Mouse (Mus musculus): ENCODE results near the gene Actbl2.

The Actbl2 gene

GRCm38 (mm10) chr13:111254713-111255112, at the start of gene Actbl2:
Gene Actbl2 (plus strand): TSS chr13:111255013.
- DNase-seq, result no peak

- DNase-seq, result peak; percentile 11
These were observed 44.0 kb upstream of the Actbl2 start for GRCm38 (mm10) chr13:111210649-111211378.

DNA sequence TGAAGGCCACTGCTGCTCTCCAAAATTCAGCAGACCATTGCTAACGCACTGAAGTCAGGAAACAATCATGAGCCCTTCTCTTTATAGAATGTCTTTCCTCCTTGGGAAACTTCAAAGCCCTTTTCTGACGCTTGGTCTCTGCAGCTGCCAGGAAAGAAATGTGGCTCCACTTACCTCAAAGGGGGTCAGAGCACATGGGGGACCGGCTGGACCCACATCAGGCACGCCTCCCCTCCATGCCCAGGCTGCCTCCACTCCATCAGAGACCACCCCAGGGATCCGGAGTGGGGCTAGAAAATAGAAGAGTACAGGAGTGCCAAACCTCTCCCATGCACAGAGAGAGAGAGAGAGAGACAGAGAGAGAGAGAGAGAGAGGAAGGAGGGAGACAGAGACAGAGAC, 26.0 kb upstream of the Actbl2 start:
- DNase-seq, result no peak

DNA sequence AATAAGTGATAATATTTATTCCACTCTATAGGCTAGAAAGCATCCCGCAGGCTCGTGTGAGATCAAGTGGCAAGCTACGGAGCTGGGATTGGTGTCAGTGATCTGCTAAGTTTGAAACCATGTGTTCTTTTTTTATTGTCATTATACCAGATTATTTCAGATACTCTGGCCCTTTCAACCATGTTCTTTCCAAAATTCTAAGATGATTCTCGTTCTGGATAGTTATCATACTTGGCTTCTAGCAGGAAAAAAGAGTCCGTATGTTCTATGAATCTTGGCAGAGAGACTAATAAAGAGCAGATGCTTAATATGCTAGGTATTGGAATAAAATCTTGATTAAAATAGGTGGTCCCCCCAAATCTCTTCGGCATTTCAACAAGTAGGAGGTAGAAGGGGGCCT, 25.3 kb upstream of the Actbl2 start:
- DNase-seq, result no peak

GRCm38 (mm10) chr13:111232416-111232815, 22.4 kb upstream of the Actbl2 start:
- DNase-seq, result no peak

- no peak for DNase-seq
These were observed 21.5 kb upstream of the Actbl2 start for GRCm38 (mm10) chr13:111233356-111233755.

GRCm38 (mm10) chr13:111234573-111234972, 20.2 kb upstream of the Actbl2 start:
- no peak for DNase-seq

- DNase-seq, result peak; percentile 35
These were observed 19.1 kb upstream of the Actbl2 start for GRCm38 (mm10) chr13:111235719-111236166.

- no peak for DNase-seq
These were observed 18.4 kb upstream of the Actbl2 start for GRCm38 (mm10) chr13:111236461-111236864.

DNA sequence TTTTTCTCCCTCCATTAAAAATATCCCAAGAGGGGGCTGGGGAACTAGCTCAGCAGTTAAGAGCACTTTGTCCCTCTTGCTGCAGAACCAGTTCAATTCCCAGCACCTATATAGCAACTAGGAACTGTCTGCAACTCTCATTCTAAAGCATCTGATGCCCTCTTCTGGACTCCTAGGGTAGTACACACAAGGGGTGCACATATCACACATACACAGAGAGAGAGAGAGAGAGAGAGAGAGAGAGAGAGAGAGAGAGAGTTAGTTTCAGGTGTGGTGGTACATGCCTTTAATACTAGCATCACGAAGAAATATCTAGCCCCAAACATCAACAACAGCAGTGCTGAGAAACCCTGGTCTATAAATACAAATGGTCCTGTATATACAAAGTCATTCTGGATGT, 17.5 kb upstream of the Actbl2 start:
- DNase-seq, result no peak

DNA sequence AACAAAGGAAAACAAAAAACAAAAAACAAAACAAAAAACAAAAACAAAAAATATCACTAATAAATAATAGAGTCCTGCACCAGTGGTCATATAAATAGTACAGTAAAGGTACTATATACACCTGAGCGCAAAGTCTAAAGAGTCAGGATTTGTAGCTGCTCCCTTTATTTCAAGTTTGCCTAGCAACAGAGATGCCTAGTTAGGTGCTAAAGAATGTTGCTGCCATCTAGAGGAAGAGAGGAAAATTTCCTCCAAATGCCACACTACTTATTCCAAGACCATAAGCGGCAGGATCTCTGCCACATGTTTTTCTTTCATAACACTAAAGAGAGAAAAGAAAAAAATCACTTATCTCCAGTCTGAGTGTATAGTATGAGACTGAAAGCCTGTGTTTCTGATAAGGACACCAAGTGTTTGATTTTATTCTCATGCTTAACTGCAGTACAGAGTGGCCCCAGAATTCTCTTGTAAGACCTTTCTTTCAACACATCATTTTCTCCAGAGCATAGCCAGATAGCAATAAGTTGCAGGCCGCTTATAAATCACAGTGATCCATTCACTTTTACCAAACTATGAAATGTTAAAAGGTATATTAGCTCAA, 16.8 kb upstream of the Actbl2 start:
- DNase-seq, result peak; percentile 26

GRCm38 (mm10) chr13:111251106-111251505, 3.7 kb upstream of the Actbl2 start:
- DNase-seq, result no peak

- DNase-seq, result no peak
These were observed 3.0 kb upstream of the Actbl2 start for GRCm38 (mm10) chr13:111251795-111252194.

- DNase-seq, result no peak
These were observed 3.2 kb downstream of the Actbl2 start for GRCm38 (mm10) chr13:111258016-111258415.

GRCm38 (mm10) chr13:111258424-111259092, 3.7 kb downstream of the Actbl2 start:
- DNase-seq, result no peak

GRCm38 (mm10) chr13:111259093-111259491, 4.3 kb downstream of the Actbl2 start:
- DNase-seq, result no peak

DNA sequence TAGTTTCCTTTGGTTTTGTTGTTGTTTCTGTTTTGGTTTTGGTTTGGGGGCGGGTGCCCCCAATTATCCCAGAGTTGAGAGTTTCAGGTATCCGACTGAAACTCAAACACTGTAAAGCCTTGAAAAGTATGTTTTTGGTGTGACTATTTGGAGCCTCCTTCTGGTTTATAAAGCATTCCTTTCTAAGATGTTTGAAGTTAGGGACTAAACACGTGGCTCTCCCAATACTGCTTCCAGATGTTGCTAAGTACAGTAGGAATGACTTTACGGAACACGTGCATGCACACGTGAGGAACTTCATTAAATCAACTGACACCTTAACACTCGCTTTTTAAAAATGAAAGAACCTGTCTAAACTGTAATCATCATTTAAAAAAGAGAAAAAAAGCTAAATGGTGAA, 4.9 kb downstream of the Actbl2 start:
- no peak for DNase-seq

DNA sequence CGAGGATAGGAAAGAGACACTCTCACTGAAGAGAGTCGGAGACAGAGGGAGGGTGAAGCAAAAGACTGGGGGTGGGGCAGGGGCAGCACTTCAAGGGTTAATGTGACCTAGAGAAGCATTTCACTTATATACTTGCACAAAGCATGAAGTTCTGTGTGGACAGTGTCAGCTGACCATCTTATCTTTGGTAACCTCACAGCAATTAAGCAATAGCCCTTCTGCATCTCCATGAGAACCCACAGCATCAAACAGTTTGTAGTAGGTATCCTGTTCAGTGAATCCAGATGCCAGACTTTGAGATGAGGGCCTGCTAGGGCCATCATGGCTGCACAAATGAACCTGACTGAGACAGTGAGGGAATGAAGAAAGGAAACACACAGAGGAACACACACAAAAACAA, 8.4 kb downstream of the Actbl2 start:
- DNase-seq, result no peak

GRCm38 (mm10) chr13:111263758-111264157, 8.9 kb downstream of the Actbl2 start:
- DNase-seq, result no peak

DNA sequence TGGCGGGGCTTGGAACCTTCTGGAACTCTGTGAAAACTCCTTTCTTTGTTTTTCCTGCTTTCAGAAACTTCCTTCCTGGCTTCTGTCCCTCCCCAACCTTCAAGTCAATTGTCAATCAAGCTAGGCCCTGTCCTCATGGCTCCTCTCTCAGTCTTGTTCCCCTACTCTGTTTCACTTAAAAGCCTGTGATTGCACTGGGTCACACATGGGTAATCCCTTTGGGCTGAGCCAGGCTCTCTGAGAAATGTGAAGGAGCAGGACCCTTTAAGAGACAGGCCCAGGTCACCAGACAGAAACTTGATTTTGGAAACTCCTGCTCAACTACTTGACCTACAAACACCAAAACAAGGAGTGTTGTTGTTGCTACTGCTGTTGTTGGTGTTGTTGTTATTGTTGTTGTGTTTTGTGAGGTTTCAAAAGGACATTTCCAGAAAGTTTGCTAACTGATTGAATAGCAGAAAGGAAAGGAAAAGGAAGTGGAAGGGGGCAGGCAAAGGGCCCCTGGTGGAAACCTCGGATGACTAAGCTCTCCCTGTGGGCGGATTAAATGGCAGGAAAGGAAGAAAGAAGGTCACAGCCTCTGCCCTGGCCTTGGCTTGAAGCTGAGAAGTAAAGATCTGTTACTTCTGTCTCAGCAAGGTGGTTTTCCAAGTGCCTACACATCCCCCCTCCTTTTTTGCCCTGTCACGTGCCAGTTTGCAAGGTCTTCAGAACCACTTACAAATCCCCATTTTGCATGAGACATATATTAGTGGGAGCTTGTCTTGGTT, 10.6 kb downstream of the Actbl2 start:
- no peak for DNase-seq

- no peak for DNase-seq
These were observed 12.0 kb downstream of the Actbl2 start for GRCm38 (mm10) chr13:111266855-111267254.

DNA sequence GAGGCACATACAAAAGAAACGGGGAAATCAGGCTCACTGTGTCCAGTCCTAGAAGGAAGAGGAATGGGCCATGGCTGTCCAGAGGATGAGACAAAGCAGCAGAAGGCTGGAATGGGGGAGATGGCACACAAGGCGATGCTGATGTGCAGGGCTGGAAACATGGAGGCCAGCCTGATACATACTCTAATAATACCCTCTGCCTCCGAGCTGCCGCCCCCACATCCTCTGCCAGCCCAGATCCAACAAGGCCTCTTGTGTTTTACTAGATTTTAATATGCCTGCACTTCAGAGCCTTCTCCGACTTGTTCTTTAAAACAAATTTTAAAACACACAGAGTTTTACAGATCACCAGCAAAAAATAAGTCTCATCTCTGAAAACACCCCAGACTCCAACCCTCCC, 14.2 kb downstream of the Actbl2 start:
- no peak for DNase-seq

- DNase-seq, result peak; percentile 58
These were observed 15.0 kb downstream of the Actbl2 start for GRCm38 (mm10) chr13:111269789-111270335.
